Mouse (Mus musculus): ENCODE measurements around the gene Sh3bp5. TPM values are rescaled to one million over a fixed set of nuclear protein-coding genes. Genes with fewer than 3 reads are reported as not detected.
A peak's percentile ranks its signal among the peaks of the same experiment; 100 is the strongest.

The Sh3bp5 gene
- polyA plus RNA-seq, 2 experiments: 6.4 to 14.7 TPM

DNA sequence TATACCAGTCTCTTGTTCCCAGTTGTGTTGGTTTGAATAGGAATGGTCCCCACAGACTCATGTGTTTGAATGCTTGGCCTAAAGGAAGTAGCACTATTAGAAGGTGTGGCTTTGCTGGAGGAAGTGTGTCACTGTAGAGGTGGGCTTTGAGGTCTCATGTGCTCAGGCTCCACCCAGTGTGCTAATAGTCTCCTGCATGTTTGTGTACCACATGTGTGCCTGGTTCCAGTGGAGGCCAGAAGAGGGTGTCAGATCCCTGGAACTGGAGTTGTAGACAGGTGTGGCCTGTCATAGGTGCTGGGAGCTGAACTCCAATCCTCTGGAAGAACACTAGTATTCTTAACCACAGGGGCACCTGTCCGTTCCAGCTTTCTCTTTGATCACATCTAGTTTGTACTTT, 108.7 kb downstream of the Sh3bp5 start:
- Histone ChIP-seq H3K4me1 (replicated peaks; ENCODE audit: control insufficient read depth in 2 of 2, insufficient read depth in 2 of 2, low read length in 1 of 2) (peaks cover 0 to 12% of the 10 kb centered on the region in 2 experiments; a peak in 2 of 4 replicates), H3K27ac (no peak overlapping the region), H3K4me2 (ENCODE audit: low read depth) (no peak overlapping the region), H3K4me3 (ENCODE audit: insufficient read depth in 1 of 2, low read depth in 2 of 2, low read length in 2 of 2) (no peak overlapping the region), H3K36me3 (replicated peaks; ENCODE audit: control insufficient read depth, insufficient read depth, low read depth) (no peaks in the 10 kb centered on the region), H3K9ac (replicated peaks) (no peak overlapping the region), H3K27me3 (ENCODE audit: control insufficient read depth, insufficient read depth, low read length) (no peaks in the 10 kb centered on the region), H3K9me3 (ENCODE audit: control insufficient read depth, low read length) (no peaks in the 10 kb centered on the region)
- WGBS (ENCODE audit: insufficient replicate concordance): 82% methylated on average over 1 of the region's 1 CpGs
- no peak for TF ChIP-seq CTCF (IDR thresholded peaks at IDR 0.05; ENCODE audit: low read depth)
- TF ChIP-seq EP300 (IDR thresholded peaks at IDR 0.05; ENCODE audit: low read depth): no peak
- DNase-seq (ENCODE audit: low read depth in 3 of 3, low spot score in 3 of 3) (no peak), ATAC-seq (ENCODE audit: insufficient read depth) (no peak)

DNA sequence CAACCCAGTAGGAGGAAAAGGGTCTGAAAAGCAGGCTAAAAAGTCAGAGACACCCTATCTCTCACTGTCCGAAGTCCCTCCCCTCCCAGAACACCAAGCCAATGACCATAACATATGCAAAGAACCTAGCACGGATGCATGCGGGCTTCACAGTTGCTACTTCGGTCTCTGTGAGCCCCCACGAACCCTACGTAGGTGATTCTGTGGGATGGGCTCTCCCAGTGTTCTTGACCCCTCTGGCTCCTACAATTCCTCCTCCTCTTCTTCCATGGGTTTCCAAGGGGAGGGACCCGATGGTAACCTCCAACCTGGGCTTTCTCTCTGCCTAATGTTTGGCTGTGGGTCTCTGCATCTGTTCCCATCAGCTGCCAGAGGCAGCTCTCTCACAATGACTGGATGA, 109.1 kb downstream of the Sh3bp5 start:
- 70% methylated on average over 7 of the region's 7 CpGs for whole genome bisulfite sequencing (ENCODE audit: insufficient replicate concordance)
- TF ChIP-seq EP300 (IDR thresholded peaks at IDR 0.05; ENCODE audit: low read depth): no peak
- TF ChIP-seq CTCF (IDR thresholded peaks at IDR 0.05; ENCODE audit: low read depth): no peak
- H3K4me2 ChIP-seq (ENCODE audit: low read depth): no peak overlapping the region
- no peaks in the 10 kb centered on the region for H3K27me3 ChIP-seq (ENCODE audit: control insufficient read depth, insufficient read depth, low read length)
- H3K4me1 ChIP-seq (replicated peaks; ENCODE audit: control insufficient read depth in 2 of 2, insufficient read depth in 2 of 2, low read length in 1 of 2): peaks cover 0 to 12% of the 10 kb centered on the region in 2 experiments; a peak in 2 of 4 replicates
- no peak overlapping the region for H3K4me3 ChIP-seq (ENCODE audit: insufficient read depth in 1 of 2, low read depth in 2 of 2, low read length in 2 of 2)
- no peaks in the 10 kb centered on the region for H3K36me3 ChIP-seq (replicated peaks; ENCODE audit: control insufficient read depth, insufficient read depth, low read depth)
- no peak overlapping the region for H3K27ac ChIP-seq
- no peak for DNase-seq (ENCODE audit: low read depth in 3 of 3, low spot score in 3 of 3)
- H3K9ac ChIP-seq (replicated peaks): no peak overlapping the region
- no peaks in the 10 kb centered on the region for H3K9me3 ChIP-seq (ENCODE audit: control insufficient read depth, low read length)
- no peak for ATAC-seq (ENCODE audit: insufficient read depth)

DNA sequence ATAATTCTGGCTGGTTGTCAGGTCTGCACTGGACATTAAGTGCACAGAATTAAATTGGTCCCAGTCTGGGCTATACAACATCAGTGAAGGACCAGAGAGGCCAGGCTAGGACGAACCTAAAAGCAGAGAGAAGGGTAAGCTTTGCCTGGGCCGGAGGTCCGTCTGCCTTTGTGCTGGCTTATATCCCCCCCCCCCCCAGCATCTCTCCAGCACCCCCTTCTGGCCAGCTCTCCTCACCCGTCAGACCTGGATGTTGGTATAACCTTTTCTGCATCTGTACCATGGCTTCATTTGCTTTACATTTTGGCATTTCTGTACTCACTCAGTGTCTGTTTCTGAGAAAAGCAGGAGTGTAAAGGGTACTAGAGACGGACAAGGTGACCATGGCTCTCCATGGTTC, 110.3 kb downstream of the Sh3bp5 start:
- Histone ChIP-seq H3K36me3 (replicated peaks; ENCODE audit: control insufficient read depth, insufficient read depth, low read depth) (no peaks in the 10 kb centered on the region), H3K9ac (replicated peaks) (no peak overlapping the region), H3K27me3 (ENCODE audit: control insufficient read depth, insufficient read depth, low read length) (no peaks in the 10 kb centered on the region), H3K9me3 (ENCODE audit: control insufficient read depth, low read length) (no peaks in the 10 kb centered on the region), H3K4me1 (replicated peaks; ENCODE audit: control insufficient read depth in 2 of 2, insufficient read depth in 2 of 2, low read length in 1 of 2) (peaks cover 0 to 12% of the 10 kb centered on the region in 2 experiments; a peak in 2 of 4 replicates), H3K4me3 (ENCODE audit: insufficient read depth in 1 of 2, low read depth in 2 of 2, low read length in 2 of 2) (no peak overlapping the region), H3K4me2 (ENCODE audit: low read depth) (no peak overlapping the region), H3K27ac (no peak overlapping the region)
- DNase-seq (ENCODE audit: low read depth in 3 of 3, low spot score in 3 of 3) (no peak), ATAC-seq (ENCODE audit: insufficient read depth) (no peak)
- TF ChIP-seq CTCF (IDR thresholded peaks at IDR 0.05; ENCODE audit: low read depth) (peak; percentile 48), EP300 (IDR thresholded peaks at IDR 0.05; ENCODE audit: low read depth) (no peak)
- 38% methylated on average over 5 of the region's 5 CpGs for WGBS (ENCODE audit: insufficient replicate concordance)

DNA sequence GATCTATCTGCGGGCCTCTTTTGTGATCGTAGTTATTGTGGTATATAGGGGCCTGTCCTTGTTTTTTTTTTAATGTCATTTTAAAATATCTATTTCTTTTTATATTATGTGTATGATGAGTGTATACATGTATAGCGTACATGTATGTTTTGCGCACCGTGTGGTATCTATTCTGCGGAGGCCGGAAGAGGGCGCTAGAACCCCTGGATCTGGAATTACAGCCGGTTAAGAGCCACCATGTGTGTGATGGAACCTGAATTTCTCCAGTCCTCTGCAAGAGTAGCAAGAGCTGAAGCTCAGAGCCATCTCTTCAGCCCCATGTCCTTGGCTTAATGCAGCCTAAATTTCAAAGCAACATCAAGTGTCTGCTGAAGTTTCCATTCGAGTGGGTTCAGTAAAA, 111.0 kb downstream of the Sh3bp5 start:
- Histone ChIP-seq H3K4me1 (replicated peaks; ENCODE audit: control insufficient read depth in 2 of 2, insufficient read depth in 2 of 2, low read length in 1 of 2) (peaks cover 0 to 12% of the 10 kb centered on the region in 2 experiments; a peak in 2 of 4 replicates), H3K27me3 (ENCODE audit: control insufficient read depth, insufficient read depth, low read length) (no peaks in the 10 kb centered on the region), H3K4me2 (ENCODE audit: low read depth) (peak overlapping the region; percentile 75), H3K4me3 (ENCODE audit: insufficient read depth in 1 of 2, low read depth in 2 of 2, low read length in 2 of 2) (peak overlapping the region in 1 of 2 experiments; percentile 22; a peak in 1 of 4 replicates), H3K9me3 (ENCODE audit: control insufficient read depth, low read length) (no peaks in the 10 kb centered on the region), H3K9ac (replicated peaks) (no peak overlapping the region), H3K27ac (no peak overlapping the region), H3K36me3 (replicated peaks; ENCODE audit: control insufficient read depth, insufficient read depth, low read depth) (no peaks in the 10 kb centered on the region)
- TF ChIP-seq EP300 (IDR thresholded peaks at IDR 0.05; ENCODE audit: low read depth) (no peak), CTCF (IDR thresholded peaks at IDR 0.05; ENCODE audit: low read depth) (peak; percentile 71)
- DNase-seq (ENCODE audit: low read depth in 3 of 3, low spot score in 3 of 3) (peak; percentile 42 to 48 (median 47)), ATAC-seq (ENCODE audit: insufficient read depth) (0 out of 2 replicates have a peak, but pooled peaks have one; percentile 26)
- WGBS (ENCODE audit: insufficient replicate concordance): 61% methylated on average over 10 of the region's 10 CpGs

DNA sequence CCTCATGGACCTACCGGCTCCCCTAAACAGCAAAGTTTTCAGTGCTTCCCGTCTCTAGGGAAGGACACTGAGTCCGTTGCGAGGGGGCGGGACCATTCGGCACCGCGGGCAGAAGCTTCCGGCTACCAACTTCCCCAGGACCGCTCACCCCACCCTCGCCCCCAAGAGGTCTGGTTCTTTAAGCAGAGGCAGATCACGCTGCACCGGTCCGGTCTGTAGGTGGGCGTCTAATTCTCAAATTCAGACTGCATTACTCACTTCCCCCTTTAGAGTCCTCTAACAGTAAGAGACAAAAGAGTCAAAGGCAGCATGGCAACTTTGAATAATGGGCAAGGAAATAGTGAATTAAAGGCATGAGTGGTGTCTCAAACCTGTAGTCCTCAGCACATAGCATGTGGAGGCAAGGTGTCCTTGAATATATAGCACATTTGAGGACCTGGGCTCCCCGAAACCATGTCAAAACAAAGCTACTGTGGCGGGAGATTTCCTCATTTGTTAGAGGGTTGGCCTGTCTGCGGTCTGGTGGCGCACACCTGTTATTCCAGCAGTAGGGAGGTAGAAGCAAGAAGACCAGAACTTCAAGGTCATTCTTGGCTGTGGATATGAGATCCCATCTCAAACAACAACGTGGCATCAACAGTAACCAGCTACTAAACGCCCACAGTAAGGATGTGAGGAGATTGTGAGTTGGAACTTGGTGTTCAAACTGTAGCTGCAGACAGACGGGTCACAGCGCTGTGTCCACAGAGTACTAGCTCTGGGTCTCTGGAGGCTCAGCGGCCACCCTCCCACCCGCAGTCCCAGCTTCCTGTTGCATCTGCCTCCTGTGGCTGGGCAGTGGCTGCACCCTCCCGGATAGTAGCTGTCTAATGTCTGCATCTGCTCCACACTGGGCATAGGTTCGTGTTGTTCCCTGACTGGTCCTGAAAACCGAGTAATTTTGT, 111.8 kb downstream of the Sh3bp5 start, which contains the start of gene Dnah1:
Gene Dnah1 (minus strand): TSS at position 48 of the 944 bp plus-strand sequence.
- Histone ChIP-seq H3K36me3 (replicated peaks; ENCODE audit: control insufficient read depth, insufficient read depth, low read depth) (no peaks in the 10 kb centered on the region), H3K27me3 (ENCODE audit: control insufficient read depth, insufficient read depth, low read length) (no peaks in the 10 kb centered on the region), H3K9ac (replicated peaks) (peak within 1 kb of the TSS; percentile 50), H3K9me3 (ENCODE audit: control insufficient read depth, low read length) (no peaks in the 10 kb centered on the region), H3K4me2 (ENCODE audit: low read depth) (peak within 1 kb of the TSS; percentile 75), H3K27ac (no peak within 1 kb of the TSS), H3K4me3 (ENCODE audit: insufficient read depth in 1 of 2, low read depth in 2 of 2, low read length in 2 of 2) (peak within 1 kb of the TSS; percentile 30 to 40), H3K4me1 (replicated peaks; ENCODE audit: control insufficient read depth in 2 of 2, insufficient read depth in 2 of 2, low read length in 1 of 2) (peaks cover 0 to 12% of the 10 kb centered on the region in 2 experiments; a peak in 2 of 4 replicates)
- WGBS (ENCODE audit: insufficient replicate concordance): 10% methylated on average over 28 of the region's 28 CpGs
- DNase-seq (ENCODE audit: low read depth in 3 of 3, low spot score in 3 of 3) (peak in 2 of 3 experiments; percentile 38), ATAC-seq (ENCODE audit: insufficient read depth) (peak; percentile 68)
- TF ChIP-seq CTCF (IDR thresholded peaks at IDR 0.05; ENCODE audit: low read depth) (no peak), EP300 (IDR thresholded peaks at IDR 0.05; ENCODE audit: low read depth) (no peak)
